Mouse (Mus musculus) urinary bladder, postnatal 25 days (tissue): ENCODE data around the gene Grk2.
A peak's percentile ranks its signal among the peaks of the same experiment; 100 is the strongest.

Experiments
- DNase-seq: peaks from one replicate; pipeline ENCODE4 v3.0.0; 2022; ENCODE audit warnings: low spot score

Grk2 gene

GRCm38 (mm10) chr19:4306190-4306577, at the start of gene Grk2:
Grk2 (minus strand) TSS chr19:4306222.
- DNase-seq = peak; percentile 85

- no peak for DNase-seq
These were observed 43.4 kb upstream of the Grk2 start for GRCm38 (mm10) chr19:4349455-4349854.

GRCm38 (mm10) chr19:4346479-4346878, 40.5 kb upstream of the Grk2 start:
- DNase-seq = no peak

GRCm38 (mm10) chr19:4338162-4338561, 32.1 kb upstream of the Grk2 start:
- peak; percentile 43 for DNase-seq

DNA sequence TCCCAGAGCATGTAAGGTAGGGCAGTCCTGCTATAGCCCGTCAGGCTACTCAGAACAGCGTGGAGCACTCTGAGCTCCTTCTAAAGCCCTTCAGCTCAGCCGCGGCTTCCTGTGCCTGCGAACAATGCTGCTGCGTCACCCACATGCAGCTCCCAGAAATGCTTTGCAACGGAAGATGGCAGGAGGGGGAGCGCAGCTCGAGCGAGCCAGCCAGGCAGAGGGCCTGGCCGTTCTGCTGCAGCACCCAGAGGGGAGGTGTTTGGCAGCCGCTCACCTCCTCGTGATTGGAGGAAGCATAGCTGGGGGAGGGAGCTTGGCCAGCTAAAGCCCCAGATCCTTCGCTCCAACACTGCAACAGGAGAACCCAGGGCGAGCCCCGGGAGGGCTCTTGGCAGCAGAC, 27.8 kb upstream of the Grk2 start:
- DNase-seq = peak; percentile 83

DNA sequence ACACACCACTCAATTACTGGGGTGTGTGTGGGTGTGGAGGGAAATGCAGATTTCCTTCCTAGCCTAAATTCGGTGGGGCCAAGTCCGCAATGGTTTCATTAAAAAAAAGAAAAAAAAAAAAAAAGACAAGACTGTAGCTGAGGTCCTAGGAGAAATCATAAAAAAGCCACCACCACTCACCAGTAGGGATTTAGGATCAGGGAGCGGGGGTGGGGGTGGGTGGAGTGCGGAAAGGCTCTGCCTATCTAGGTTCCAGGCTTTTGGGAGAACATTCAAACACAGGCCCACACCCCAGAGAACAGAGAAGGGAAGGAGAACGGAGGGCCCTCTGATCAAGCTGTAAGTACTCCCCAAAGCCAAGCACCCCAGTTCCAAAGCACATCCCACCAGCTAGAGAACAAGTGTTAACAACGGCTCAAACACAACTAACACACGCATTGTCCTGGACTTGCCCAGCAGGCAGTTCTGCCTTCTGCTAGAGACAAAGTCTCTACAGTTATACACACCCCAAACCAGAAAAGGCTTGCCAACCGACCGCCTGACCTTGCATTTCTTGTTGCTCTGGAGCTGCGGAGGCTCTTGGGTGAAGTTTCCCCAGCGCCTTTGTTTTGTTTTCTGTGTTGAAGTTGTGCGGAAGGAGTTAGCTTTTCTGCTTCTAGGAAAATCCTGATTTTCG, 27.2 kb upstream of the Grk2 start:
- DNase-seq = peak; percentile 26

DNA sequence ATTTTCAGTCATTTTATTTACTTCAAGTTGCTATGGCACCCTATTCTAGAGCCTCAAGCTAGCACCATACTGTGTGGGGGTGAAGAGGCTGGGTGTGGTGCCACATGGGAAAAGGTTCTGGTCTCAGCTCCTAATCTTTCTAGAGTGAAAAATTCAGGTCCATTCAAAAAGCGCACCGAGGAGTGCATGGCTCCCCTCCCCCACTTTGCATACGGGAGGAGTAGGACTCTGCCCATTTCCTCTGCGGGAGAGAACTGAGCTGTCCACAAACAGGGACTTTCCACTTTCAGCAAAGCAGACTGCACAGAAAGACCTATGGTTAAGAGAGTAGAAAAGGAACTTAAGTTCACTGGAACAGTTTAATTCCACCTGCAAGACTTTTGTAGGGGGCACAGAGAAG, 26.6 kb upstream of the Grk2 start:
- DNase-seq = peak; percentile 52

DNA sequence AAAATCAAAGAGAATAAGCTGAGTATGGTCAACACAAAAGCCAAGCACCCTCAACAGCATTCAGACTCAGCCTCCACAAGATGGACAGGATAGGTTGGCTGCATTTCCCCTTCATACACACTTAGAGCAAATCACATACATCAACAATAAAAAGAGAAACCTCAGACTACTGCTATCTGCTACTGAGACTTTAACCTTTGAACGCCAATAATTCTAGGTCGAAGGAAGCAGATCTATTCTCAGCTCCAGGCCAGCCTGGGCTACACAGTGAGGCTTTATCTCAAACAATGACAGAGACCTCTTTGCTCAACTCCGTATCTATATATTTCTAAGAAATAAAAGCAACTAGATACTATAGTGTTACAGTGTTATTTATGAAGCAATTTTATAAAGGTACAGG, 25.3 kb upstream of the Grk2 start:
- DNase-seq = no peak

DNA sequence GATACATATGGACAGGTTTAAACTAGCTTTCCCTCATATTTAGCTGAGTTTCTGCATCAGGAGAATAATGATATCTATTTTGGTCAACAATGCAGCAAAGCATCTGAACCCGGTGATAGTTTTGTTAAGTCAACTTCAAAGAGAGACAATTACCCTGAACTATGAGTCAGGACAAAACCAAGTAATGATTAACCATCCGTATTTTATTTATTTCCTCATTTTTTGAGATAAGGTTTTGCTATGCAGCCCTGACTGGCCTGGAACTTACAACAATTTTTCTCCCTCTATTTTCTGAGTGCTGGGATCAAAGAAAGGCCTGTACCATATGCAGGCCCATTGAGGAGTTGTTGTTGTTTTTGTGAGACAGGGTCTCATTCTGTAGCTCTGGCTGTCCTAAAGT, 24.6 kb upstream of the Grk2 start:
- DNase-seq = no peak

- DNase-seq = no peak
These were observed 22.8 kb upstream of the Grk2 start for GRCm38 (mm10) chr19:4328737-4329304.

DNA sequence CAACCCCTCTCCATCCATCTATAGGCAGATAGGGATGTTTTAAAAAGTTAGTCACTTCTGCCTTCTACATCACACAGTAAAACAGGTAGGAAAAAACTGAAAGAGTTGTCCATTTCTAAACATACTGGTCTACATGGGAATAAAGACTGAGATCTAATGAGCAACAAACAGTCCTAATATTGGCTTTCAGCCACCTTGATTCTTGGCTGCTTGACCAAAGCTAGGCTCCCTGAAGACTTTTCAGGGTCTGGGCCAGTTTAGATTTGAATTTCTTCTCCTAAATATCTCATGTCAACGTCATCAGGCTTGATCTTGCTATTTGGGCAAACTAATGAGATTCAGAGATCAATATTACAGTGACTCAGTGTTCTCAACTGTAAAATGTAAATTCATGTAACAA, 20.9 kb upstream of the Grk2 start:
- DNase-seq = no peak

DNA sequence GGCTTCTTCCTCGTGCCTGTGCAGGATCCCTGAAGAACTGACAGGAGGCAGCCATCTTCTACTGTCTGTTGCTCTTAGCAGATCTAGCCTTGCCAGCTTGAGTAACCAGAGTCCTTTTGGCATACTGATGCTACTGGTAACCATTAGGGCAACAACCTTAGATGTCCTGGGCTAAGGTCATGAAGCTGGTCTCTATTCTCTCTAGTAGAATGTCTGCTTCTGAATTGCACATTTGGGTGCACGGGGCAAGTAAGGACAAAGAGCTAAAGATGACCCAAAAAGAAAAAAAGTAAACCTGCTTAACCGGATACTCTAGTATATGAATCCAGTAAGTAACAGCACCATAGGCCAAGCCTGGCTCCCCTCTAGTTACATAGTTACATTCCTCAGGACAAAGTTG, 20.1 kb upstream of the Grk2 start:
- DNase-seq = no peak

DNA sequence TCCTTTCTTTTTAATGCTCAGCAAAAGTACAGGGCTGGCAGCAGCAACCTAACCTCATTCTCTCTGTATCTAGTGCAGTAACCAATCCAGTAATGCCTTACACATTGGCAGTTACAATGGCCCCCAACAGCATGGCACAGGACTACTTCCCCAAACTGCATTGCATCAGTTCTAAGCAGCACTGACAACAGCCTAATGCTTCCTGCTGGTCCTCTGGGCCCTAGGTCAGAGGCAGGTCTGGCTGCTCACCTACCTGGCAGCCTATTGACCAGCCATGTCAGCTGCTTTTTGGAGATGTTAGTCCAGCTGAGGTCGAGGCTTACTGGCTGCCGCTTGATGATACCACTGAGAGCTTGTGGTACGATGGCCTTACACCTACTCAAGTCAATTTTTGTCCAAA, 16.1 kb upstream of the Grk2 start:
- DNase-seq = no peak

DNA sequence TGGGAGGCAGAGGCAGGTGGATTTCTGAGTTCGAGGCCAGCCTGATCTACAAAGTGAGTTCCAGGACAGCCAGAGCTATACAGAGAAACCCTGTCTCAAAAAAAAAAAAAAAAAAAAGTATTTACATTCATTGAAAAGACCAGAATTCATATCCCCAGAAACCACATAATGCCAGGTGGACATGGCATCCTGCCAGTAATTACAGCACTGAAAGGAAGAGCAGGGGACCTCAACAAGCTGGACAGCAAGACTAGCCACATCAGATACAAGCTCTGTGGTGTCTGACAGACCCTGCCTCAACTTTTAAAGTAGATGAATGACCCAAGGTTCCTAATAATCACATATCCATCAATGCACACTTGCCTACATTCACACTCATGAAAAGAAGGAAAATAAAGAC, 15.6 kb upstream of the Grk2 start:
- no peak for DNase-seq

DNA sequence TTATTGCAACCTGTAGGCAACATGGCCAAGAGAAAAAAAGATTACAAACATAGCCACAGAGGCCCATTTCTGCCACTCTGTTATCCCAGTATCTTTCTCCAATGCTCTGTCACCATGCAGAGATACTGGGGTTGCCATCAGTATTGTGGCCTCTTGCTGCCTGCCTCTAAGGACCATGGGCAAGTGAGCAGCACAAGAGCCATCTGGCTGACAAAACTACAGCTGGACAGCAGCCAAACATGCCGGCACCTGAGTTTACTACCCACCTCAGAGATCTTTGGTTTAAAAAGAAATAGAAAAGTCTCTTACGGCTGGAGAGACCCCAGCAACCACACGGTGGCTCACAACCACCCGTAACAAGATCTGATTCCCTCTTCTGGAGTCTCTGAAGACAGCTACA, 13.2 kb upstream of the Grk2 start:
- DNase-seq = no peak

DNA sequence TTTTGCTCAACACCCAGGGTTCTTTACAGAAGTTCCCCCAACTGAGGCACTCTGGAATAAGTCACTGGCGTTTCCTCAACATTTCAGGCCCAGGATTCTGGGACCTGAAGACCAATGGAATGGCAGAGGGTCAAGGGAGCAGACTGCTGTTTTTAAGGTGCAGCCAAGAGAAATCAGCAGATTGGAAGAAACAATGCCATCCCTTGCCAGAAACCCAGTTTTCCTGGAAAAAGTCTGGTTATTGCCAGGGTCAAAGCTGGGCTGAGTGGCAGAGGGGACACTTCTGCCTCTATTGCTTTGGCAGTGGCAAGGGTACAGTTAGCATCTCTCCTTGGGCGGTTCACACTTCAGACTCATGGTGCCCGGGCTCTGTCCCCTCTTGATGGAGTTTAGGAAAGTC, 11.2 kb upstream of the Grk2 start:
- DNase-seq = no peak

DNA sequence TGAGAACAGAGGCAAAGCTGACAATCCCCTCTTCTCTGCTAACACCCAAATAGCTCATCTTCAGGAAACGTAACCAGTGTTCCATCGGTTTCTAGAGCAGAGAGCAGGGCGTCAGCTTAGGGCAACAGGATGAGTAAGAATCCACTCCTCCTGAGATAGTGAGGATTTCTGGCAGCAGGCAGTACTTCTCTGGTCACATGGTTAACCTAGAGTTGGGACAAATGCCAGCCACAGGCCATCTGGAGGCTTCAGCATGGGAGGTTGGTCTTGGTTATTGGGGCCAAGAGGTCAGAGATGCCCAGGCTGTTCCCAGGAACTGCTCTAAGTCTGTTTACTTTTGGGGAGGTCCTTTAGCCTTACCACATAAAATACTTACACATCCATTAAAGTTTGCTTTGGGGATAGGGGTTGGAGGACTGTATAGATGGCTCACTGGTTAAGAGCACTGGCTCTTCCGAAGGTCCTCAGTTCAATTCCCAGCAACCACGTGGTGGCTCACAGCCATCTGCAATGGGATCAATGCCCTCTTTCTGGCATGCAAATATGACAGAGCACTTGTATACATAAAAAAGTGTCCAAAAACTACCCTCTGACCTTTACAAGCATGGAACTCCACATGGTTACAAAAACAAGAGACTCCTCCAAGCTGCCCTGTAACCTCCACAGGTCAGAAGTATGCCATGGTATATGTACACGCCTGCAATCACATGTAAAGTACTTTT, 9.4 kb upstream of the Grk2 start:
- DNase-seq = no peak

DNA sequence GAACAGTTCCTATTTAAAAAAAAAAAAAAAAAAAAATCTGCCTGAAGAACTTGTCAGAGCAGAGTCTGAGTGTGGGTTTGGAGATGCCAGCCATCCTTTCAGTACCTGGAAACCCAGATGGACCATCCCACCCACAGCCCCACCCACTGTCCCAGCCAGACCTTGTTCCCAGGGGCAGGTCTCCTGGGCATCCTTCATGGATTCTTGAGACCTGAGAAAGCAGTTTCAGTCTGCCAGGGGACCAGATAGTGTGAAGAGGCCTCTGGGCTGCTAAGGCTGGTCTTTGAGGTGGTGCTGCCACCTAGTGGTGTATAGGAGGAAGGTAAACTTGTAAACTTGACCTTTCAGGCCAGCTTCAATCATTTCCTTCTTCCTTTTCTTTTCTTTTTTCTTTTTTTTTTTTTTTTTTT, 3.8 kb upstream of the Grk2 start:
- DNase-seq = peak; percentile 50

GRCm38 (mm10) chr19:4309302-4309701, 3.3 kb upstream of the Grk2 start:
- no peak for DNase-seq

DNA sequence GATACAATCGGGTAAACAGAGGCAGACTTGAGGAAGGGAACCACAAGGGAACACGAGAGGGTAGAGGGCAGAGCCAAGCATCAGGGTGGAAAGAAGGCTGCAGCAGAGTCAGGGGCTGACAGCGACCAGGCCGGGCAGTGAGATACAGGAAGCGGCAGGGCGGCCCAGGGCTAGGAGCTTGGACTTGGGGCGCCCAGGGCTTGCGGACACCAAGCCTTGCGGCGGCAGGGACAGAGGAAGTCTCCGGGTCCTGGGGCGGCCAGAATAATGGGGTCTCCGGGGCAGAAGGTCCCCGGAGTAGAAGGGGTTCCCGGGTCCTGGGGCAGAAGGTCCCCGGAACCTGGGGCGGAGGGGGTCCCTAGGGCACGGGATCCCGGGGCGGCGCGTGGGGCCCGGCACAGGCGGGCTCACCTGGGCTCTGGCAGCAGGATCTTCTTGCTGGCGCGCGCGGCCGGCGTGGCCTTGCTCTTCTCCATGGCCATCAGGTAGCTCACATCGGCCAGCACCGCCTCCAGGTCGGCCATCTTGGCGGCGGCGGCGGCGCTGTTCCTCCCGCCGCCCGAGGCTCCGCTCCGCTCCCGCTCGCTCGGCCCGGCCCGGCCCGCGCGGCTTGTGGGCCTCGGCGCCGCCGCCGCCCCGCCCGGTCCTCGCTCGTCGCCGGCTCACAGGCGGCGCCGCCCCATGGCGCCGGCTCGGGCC, 382 bp downstream of the Grk2 start:
- no peak for DNase-seq

GRCm38 (mm10) chr19:4304871-4305321, 1.1 kb downstream of the Grk2 start:
- no peak for DNase-seq

DNA sequence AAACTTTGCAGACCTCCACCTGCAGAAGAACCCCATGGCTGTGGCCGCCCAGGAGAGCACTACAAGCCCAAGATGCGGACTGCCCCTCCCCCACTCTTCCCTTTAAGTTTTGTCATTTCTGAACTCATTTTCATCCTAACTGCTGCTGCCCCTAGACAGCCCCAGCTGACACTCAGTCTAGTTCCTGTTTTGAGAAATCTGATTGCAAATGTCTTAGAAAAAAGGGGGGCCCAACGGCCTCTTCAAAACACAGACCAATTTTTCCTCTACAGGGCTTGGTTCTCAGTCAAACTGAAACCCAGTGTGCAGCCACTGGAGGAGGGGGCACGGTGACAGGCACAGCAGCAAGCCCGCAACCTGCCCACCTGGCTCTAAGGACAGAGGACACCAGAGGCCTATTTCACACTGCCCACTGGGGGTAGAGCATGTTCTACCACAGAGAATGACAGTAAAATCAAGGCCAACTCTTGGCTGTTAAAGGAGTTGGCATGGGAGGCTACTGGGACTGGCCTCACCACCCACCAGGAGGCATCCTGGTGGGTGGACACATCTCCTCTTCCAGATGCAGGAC, 1.7 kb downstream of the Grk2 start:
- DNase-seq = no peak

DNA sequence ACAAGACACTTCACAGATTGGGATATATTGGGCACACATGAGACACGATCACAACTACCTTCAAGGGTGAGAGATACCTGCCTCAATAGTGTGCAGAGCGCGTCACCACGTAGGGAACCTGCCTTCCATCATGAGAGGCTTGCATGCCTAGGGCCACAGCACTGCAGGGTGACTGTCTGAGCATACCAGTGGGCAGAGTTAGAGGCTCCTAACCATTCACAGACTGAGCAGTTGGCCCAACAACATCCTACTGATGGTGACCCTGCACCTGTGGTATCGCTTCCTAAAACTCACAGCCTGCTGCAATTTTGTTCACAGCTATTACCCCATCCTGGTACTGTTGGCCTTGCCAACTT, 2.4 kb downstream of the Grk2 start:
- DNase-seq = no peak
